Comparison of ENCODE assay signal across 11 mouse cellular contexts in the genomic region with DNA sequence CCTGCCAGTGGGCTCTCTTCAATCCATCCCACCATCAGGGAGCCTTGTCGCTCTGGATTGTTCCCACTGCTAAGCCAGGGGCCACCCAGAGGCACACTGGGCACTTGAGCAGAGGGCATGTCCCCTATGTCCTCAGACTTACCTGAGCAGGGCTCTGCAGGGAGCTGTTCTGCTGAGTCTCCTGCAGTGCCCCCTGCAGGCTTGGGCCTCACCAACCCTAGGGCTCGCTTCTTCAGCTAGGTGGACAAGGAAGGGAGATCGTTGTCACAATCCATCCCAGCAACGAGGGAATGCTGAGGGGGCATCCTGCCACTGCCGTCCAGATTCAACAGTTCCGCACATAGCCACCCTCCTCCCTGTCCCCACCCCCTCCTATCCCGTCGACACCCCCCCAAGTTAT. TPM values are rescaled to one million over a fixed set of nuclear protein-coding genes. Genes with fewer than 3 reads are reported as not detected.
DNase-seq lines count a peak whose midpoint lies in the region; ATAC-seq and TF ChIP-seq lines count a peak whose summit lies in the region.
"Had no signal": no experiment of that assay in that cellular context is flagged by ENCODE, and none has a peak within 500 bp of the region (broad histone marks: within the 10 kb centered on the region; RNA-seq: fewer than 3 reads in every experiment).

No protein-coding gene starts in this region.

- peak; percentile 55 for TF ChIP-seq CTCF in heart, adult 2 months (IDR thresholded peaks at IDR 0.05)
- TF ChIP-seq CTCF in lung, embryonic 14.5 days (IDR thresholded peaks at IDR 0.05; ENCODE audit: low read depth), result peak; percentile 52
- TF ChIP-seq CTCF in bone marrow, adult 2 months (IDR thresholded peaks at IDR 0.05; ENCODE audit: control insufficient read depth, insufficient read depth, low read length), result peak; percentile 18; the same call in 1 of the 2 replicates

- TF ChIP-seq POLR2A in heart, adult 2 months (IDR thresholded peaks at IDR 0.05; ENCODE audit: insufficient read depth, low read depth, low read length), result no peak
- no peak for TF ChIP-seq POLR2A in bone marrow, adult 2 months (IDR thresholded peaks at IDR 0.05; ENCODE audit: borderline replicate concordance, control insufficient read depth, low read depth, low read length)

- H3K9me3 ChIP-seq in heart, embryonic 12.5 days (replicated peaks), result no peaks in the 10 kb centered on the region
- no peaks in the 10 kb centered on the region for H3K9me3 ChIP-seq in lung, embryonic 14.5 days (ENCODE audit: low read depth, low read length)

- no peak overlapping the region for H3K4me3 ChIP-seq in heart, adult 2 months
- H3K4me3 ChIP-seq in heart, embryonic 12.5 days, result no peak overlapping the region
- no peak overlapping the region for H3K4me3 ChIP-seq in lung, embryonic 14.5 days (ENCODE audit: low read depth, low read length)
- no peak overlapping the region for H3K4me3 ChIP-seq in bone marrow, adult 2 months (replicated peaks; ENCODE audit: control insufficient read depth, low read depth, low read length)

- ATAC-seq in heart, embryonic 12.5 days (ENCODE audit: insufficient number of reproducible peaks, low FRiP score), result no peak
- ATAC-seq in lung, embryonic 14.5 days (ENCODE audit: insufficient read depth), result no peak
- peak; percentile 54; the same call in 1 of the 2 replicates for ATAC-seq in megakaryocyte progenitor cell, adult 5-6 weeks (replicated peaks; ENCODE audit: poor library complexity)

- no peak overlapping the region for H3K4me2 ChIP-seq in heart, embryonic 12.5 days
- no peak overlapping the region for H3K4me2 ChIP-seq in lung, embryonic 14.5 days

- H3K27ac ChIP-seq in heart, adult 2 months, result peak overlapping the region; percentile 72
- no peak overlapping the region for H3K27ac ChIP-seq in heart, embryonic 12.5 days (ENCODE audit: poor library complexity, severe bottlenecking)
- no peak overlapping the region for H3K27ac ChIP-seq in lung, embryonic 14.5 days (ENCODE audit: low read depth)
- H3K27ac ChIP-seq in bone marrow, adult 2 months (ENCODE audit: control insufficient read depth, insufficient read depth, low read depth, low read length, poor library complexity), result no peak overlapping the region
- H3K27ac ChIP-seq: macrophage had no signal

- peaks cover 13% of the 10 kb centered on the region for H3K4me1 ChIP-seq in heart, adult 2 months (ENCODE audit: control insufficient read depth, insufficient read depth, low read length)
- no peaks in the 10 kb centered on the region for H3K4me1 ChIP-seq in heart, embryonic 12.5 days (replicated peaks)
- H3K4me1 ChIP-seq in lung, embryonic 14.5 days (ENCODE audit: insufficient read depth), result no peaks in the 10 kb centered on the region
- H3K4me1 ChIP-seq in bone marrow, adult 2 months (ENCODE audit: control insufficient read depth, insufficient read depth, low read length), result no peaks in the 10 kb centered on the region

- no peak for DNase-seq in heart, adult 2 months
- DNase-seq in lung, embryonic 14.5 days, result no peak
- no peak for DNase-seq in lung, postnatal 14 days
- no peak for DNase-seq in left cerebral cortex, adult 8-10 months (ENCODE audit: low spot score in 2 of 2)
- DNase-seq in embryo, embryonic 10 days (ENCODE audit: low spot score), result no peak
- DNase-seq: adrenal gland, postnatal 14 days; cerebellum, adult 9-11 months had no signal

- no peak for TF ChIP-seq EP300 in heart, adult 2 months (IDR thresholded peaks at IDR 0.05; ENCODE audit: insufficient read depth, low read depth, low read length)

- WGBS in heart, adult 2 months, result 69% methylated on average over 8 of the region's 8 CpGs
- WGBS in heart, embryonic 12.5 days, result 74% methylated on average over 8 of the region's 8 CpGs
- 66% methylated on average over 8 of the region's 8 CpGs for WGBS in lung, embryonic 14.5 days
- WGBS in bone marrow, adult 2 months, result 77% methylated on average over 8 of the region's 8 CpGs

- intact Hi-C loops in heart, adult 2 months (cut with DNase I), result no loop called here

- no peaks in the 10 kb centered on the region for H3K79me2 ChIP-seq in heart, adult 2 months (replicated peaks; ENCODE audit: control insufficient read depth, insufficient read depth, low read length)

- H3K36me3 ChIP-seq in heart, adult 2 months (ENCODE audit: control insufficient read depth, insufficient read depth, low read length), result no peaks in the 10 kb centered on the region
- H3K36me3 ChIP-seq in heart, embryonic 12.5 days, result peaks cover 17% of the 10 kb centered on the region
- peaks cover 11% of the 10 kb centered on the region; the same call in 1 of the 2 replicates for H3K36me3 ChIP-seq in lung, embryonic 14.5 days (ENCODE audit: insufficient read depth)

- no peak overlapping the region for H3K9ac ChIP-seq in heart, adult 2 months (ENCODE audit: low read depth, low read length)
- no peak overlapping the region for H3K9ac ChIP-seq in heart, embryonic 12.5 days
- H3K9ac ChIP-seq in lung, embryonic 14.5 days, result no peak overlapping the region

- no peaks in the 10 kb centered on the region for H3K27me3 ChIP-seq in heart, adult 2 months (ENCODE audit: control insufficient read depth, insufficient read depth, low read length)
- H3K27me3 ChIP-seq in heart, embryonic 12.5 days (replicated peaks), result peaks cover 4% of the 10 kb centered on the region
- no peaks in the 10 kb centered on the region for H3K27me3 ChIP-seq in lung, embryonic 14.5 days (ENCODE audit: insufficient read depth, low read length)

RNA-seq across cellular contexts. Expression of a gene that starts 6.0 kb away (rescaled TPM):
- 10 to 100 TPM; 11.1 to 11.6 TPM for total RNA-seq in heart, adult 2 months (2021)
- polyA plus RNA-seq in heart, adult 2 months (2012; rRNA removed), result 15.0 and 19.1 TPM in 2 replicates
- 7.3 and 7.9 TPM in 2 replicates for polyA plus RNA-seq in heart, embryonic 12.5 days (2016; fragmentation: Nextera tagmentation; extraction: Ambion mirVana)
- 28.7 and 34.3 TPM in 2 replicates for polyA plus RNA-seq in lung, embryonic 14.5 days (2014; fragmentation: Nextera tagmentation; extraction: Ambion mirVana)
- polyA plus RNA-seq in bone marrow, adult 2 months (2011; ENCODE audit: insufficient read depth, insufficient read length, low replicate concordance, missing spikeins), result 8.6 and 15.5 TPM in 2 replicates
- total RNA-seq in megakaryocyte progenitor cell, adult 5-6 weeks (2015), result 13.3 and 13.6 TPM in 2 replicates
- total RNA-seq in megakaryocyte progenitor cell, adult 5-6 weeks (2017), result 10.0 and 10.5 TPM in 2 replicates
- 1 to 10 TPM; 4.2 to 8.9 (median 6.4) TPM for total RNA-seq in left cerebral cortex, adult 8-10 months (2022)

RNA-seq across cellular contexts. Expression of a gene that starts 23.6 kb away (rescaled TPM):
- 10 to 100 TPM; 15.0 to 17.0 TPM for total RNA-seq in heart, adult 2 months (2021)
- polyA plus RNA-seq in heart, adult 2 months (2012; rRNA removed), result 22.3 and 28.5 TPM in 2 replicates
- polyA plus RNA-seq in heart, embryonic 12.5 days (2016; fragmentation: Nextera tagmentation; extraction: Ambion mirVana), result 6.1 and 7.5 TPM in 2 replicates
- polyA plus RNA-seq in lung, embryonic 14.5 days (2014; fragmentation: Nextera tagmentation; extraction: Ambion mirVana), result 7.8 and 8.5 TPM in 2 replicates
- 11.3 and 20.8 TPM in 2 replicates for polyA plus RNA-seq in bone marrow, adult 2 months (2011; ENCODE audit: insufficient read depth, insufficient read length, low replicate concordance, missing spikeins)
- 0.20 and 0.78 TPM in 2 replicates for total RNA-seq in megakaryocyte progenitor cell, adult 5-6 weeks (2015)
- total RNA-seq in megakaryocyte progenitor cell, adult 5-6 weeks (2017), result 0.12 and 0.14 TPM in 2 replicates
- total RNA-seq in left cerebral cortex, adult 8-10 months (2022), result 1 to 10 TPM; 4.9 to 5.4 (median 5.0) TPM
- polyA plus RNA-seq: macrophage had no signal
